Mouse (Mus musculus) stomach, postnatal 0 days (tissue): ENCODE results near the gene Etv1.

Experiments used
- CTCF ChIP-seq: IDR thresholded peaks from 2 replicates; pipeline ENCODE4 v1.5.1; 2016; ENCODE audit warnings: antibody characterized with exemption, low read depth, mild to moderate bottlenecking, moderate library complexity
- EP300 ChIP-seq: optimal IDR thresholded peaks from 2 replicates; pipeline ENCODE3; 2016; ENCODE audit warnings: antibody characterized with exemption

DNA sequence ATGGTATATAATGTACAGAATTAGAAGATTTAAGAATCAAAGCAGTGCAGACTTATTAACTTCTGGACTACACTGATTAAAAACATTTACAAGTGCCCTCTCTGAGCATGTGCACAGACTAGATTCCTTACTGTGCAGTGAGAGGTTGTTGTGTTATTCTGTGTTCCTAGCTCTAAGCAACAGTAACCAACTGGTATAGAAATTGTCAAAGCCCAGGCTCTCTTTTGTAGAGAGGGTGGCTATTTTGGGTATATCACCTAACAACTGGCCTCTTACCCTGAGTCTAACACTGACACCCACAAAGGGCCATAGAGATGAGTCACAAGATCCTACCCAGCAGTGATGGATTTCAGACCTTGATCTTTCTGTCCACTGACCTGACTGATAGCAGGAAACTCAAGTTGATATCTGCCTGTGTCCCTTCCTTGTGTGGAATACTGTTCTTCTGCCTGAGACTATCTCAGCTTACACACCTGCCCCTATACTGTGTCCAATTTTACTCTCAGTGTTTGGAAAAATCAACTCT is 95.4 kb downstream of the Etv1 start:
- TF ChIP-seq CTCF (no peak), EP300 (no peak)
